Mouse (Mus musculus): ENCODE results near the gene Psmb7.

The Psmb7 gene

DNA sequence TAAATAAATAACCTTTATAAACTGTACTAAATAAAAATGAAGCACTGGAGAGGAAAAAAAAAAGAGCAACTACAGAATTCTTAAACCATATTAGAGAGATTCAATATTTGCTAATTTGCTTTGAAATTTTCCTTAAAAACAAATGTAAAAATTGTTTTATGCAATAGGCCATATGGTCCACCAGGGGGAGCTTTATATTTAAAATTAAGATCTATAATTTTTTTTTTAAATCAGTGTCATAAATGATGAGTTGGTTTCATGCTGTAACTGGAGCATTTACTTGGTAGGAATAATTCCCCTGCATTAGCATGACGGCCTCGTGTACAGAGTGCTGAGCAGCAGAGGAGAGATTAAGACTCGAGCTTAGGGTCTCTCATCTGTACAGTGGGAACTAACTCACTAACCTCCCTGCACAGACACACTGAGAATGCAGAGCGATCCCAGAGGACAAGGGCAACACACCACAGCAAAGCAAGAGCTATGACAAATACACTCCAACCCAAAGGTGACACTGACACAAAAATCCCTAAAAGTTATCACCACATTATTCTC, 6.1 kb downstream of the Psmb7 start:
- DNase-seq (ENCODE audit: low spot score), result no peak

GRCm38 (mm10) chr2:38630574-38630973, 13.3 kb downstream of the Psmb7 start:
- DNase-seq (ENCODE audit: low spot score), result no peak

DNA sequence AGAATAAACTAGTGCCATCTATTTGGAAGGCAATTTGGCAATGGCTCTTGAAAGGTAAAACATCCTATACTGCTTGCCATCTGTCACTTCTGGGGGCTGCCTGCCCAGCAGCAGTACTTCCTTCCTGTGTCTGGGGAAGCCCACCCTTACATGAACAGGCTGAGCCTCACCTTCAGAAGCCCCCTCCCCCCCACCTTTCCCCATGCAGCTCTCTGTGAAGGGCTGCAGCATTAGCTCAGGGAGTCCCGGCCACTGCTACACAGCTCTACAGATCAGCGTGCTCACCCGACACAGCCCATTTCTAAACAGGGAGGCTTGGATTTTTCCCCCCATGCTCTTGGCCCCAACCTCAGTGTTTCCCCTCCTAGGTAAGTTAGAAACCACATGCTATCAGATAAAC, 14.4 kb downstream of the Psmb7 start:
- no peak for DNase-seq (ENCODE audit: low spot score)

DNA sequence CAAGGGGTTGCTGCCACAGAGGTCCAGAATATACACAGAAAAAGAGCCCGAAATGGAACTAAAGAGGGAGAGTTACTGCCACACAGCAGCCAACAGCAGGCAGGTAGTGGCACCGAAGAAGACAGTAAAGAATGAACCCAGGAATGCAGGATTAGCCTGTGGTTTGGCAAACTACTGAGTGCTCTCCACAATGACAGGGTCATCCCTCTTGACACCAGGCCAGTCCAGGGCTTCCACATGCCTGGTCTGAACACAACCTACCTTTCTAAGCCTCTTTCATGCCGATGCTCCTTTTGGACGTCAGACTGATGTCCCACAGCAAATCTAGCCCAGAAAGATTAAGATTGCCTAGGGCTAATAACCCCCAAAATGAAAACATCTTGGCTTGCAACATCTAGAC, 15.1 kb downstream of the Psmb7 start:
- DNase-seq (ENCODE audit: low spot score), result no peak

GRCm38 (mm10) chr2:38623821-38624590, 19.9 kb downstream of the Psmb7 start:
- no peak for DNase-seq (ENCODE audit: low spot score)

DNA sequence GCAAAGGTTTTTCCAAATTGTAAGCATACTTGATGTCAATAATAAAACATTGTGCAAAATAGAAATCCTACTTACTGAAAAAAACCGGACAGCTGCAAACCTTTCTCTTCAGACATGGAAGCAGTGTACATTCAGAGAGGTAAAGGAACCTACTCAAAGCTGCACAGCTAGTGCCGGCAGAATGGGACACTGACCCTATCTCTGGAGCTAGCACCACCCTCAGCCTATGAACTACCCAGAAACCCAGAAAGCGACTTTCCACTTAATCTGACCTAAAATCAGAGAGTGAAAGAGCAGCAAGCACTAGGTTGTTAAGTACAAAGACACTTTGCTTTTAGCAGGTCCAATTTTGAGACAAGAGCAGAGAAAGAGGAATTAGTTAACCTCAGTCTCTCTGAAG, 20.5 kb downstream of the Psmb7 start:
- DNase-seq (ENCODE audit: low spot score), result no peak

GRCm38 (mm10) chr2:38621610-38622021, 22.3 kb downstream of the Psmb7 start:
- no peak for DNase-seq (ENCODE audit: low spot score)

DNA sequence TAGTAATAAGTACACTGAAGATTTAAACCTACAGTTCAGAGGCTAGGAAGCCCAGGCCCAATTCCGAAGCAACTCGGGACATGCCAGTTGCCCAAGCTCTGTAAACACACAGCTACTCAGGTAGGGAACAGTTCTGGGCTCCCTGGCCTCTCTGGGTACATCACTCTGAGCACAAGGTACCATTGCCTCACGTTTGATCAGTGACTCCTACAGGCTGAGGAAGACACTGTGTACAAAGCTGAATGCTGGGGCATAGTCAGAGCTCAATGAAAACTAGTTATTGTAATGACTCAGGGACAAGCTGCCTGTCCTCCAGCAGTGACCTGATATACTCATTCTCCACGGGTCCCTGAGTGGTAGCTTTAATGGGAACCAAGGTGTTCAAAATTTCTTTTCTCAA, 22.8 kb downstream of the Psmb7 start:
- DNase-seq (ENCODE audit: low spot score), result no peak

DNA sequence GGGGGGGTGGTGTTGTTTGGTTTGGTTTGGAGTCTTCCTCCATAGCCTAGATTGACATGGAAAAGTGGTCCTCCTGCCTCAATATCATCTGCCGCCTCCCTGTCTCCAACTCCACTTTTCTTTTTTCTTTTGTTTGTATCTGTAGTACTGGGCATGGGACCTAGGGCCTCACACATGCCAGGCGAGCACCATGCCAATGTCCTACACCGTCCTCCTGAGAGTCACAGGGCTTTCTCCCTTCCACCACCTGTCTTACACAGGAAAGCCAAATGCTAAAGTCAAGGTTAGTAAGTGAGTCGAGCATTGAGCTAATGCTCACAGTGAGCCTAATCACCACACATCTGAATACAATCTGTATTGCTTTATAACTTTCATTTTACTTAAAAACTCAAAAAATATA, 24.1 kb downstream of the Psmb7 start:
- no peak for DNase-seq (ENCODE audit: low spot score)

GRCm38 (mm10) chr2:38616956-38617872, 26.7 kb downstream of the Psmb7 start:
- DNase-seq (ENCODE audit: low spot score), result no peak

DNA sequence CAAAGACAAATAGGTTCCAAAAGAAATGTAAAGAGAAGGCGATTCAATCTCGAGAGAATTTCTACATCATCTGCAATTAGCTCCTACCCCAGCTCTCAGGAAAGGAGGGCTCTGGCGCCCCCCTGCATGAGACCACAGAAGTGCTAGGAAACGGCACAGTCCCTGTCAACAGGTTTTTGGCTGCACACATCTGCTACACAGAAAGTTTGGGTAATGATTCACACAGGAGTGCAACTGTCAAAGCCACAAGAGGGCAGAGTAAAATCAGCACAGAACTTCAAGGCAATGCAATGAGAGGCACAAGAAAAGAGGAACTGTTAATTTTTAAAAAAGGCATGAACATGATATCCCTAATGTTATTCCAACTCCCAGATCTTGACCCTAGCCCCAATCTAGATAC, 27.8 kb downstream of the Psmb7 start:
- no peak for DNase-seq (ENCODE audit: low spot score)

- no peak for DNase-seq (ENCODE audit: low spot score)
Observed at GRCm38 (mm10) chr2:38614437-38614836, 29.4 kb downstream of the Psmb7 start.

DNA sequence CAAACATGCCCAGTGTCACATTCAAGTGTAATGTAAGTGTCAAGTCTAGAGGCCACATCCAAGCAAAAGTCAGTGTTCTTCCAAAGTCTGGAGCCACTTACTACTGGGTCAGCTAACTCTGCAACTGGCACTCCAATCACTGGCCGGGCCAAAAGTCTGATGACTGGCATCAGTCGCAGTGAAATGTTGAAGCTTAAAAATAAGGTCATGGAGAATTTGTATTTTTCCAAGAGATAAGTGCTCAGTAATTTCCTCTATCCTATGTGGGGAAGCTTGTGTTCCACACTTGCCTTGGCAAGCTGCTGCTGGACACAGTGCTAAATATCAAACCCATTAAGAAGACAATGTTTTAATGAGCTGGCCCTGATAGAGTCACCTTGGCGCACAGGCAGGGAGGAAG, 30.3 kb downstream of the Psmb7 start:
- no peak for DNase-seq (ENCODE audit: low spot score)

DNA sequence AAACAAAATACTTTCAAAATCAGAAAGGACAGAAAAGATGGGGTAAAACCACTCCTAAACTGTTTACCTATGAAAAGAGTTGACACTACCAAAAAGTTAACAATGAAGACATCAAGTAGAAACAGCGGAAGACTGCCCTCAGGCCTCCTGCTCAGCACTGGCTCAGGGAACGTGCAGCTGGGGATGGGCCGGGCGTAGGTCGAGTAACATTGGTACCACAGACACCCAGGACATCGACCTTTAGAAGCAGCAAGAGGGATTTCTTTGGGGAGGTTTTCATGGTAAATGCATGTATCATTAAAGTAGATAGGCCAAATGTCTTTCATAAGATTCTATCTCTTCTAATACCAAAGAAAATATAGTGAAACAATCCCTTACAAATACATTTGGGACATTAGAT, 31.3 kb downstream of the Psmb7 start:
- DNase-seq (ENCODE audit: low spot score), result no peak

DNA sequence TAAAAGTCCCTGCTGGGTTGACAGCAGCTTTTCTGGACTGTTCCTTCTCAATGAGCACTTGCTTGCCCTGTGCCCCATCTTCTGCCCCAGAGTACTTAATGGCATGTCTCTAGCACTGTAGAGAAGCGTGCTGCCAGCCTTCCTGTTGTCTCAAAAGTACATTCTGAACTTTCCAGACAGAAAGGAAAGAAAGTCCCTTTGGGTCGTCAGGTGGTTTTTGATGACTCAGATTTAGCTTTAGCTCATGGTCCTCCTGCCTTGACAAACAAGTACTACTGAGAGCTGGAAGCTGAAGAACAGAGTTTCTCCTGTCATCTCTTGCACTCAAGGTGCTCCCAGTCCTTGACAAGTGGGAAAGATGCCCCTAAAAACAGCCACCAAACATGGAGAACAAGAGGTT, 33.7 kb downstream of the Psmb7 start:
- no peak for DNase-seq (ENCODE audit: low spot score)

DNA sequence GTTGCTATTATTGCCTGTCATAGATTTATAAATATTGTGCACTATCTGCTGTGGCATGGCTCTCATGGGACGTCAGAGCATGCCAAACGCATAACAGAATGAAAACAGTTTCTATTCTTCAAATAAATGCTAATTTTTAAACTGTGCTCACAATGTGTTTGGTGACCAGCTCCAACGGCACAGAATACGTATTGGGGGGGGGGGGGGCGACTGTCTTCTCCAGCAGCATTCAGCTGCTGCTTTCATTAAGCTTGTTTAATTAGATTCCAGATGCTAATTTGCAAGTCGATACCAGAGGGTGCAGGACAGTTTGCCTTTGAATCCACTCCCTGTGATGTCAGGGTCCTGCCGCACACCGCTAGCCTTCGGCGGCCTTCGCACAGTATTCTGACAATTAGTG, 34.6 kb downstream of the Psmb7 start:
- no peak for DNase-seq (ENCODE audit: low spot score)

DNA sequence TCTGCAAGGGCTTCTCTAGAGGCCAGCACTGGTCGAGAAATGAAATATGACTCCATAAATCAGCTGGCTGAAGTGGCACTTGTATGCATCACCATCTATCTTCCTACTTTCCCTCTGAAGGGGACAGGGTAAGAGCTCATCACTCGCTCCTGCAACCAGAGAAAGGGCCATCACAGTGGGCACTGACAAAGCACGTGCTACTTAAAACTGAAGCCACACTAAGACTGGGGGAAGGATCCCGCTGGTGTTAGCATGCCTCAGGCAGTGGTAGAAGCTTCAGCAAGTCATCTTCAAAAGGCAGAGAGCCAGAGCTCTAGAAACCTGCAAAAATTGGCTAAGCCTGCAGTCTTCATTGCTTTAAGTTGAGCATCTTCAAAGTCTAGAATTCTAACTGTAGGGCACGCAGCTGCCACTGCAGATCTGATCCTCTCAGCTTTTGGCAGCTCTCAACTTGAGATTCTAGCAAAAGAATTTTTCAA, 35.0 kb downstream of the Psmb7 start:
- DNase-seq (ENCODE audit: low spot score), result no peak

DNA sequence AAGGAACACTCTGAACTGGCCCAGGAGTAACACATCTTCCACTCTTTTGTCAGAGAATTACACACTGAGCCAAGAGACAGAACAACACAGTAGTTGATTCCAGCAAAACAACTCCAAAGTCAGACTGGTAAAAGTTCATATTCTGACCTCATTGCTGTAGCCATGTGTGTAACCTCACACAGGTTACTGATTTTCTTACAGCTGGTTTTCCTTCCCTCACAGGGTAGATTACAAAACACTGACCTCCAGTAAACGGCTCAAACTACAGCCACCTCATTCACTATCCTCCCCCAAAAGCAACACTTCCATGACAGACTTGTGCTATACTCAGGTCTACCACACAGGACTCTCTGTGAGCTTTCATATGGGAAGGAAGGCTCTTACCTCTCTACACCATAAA, 36.2 kb downstream of the Psmb7 start:
- DNase-seq (ENCODE audit: low spot score), result no peak

- no peak for DNase-seq (ENCODE audit: low spot score)
Observed at GRCm38 (mm10) chr2:38600842-38601241, 43.0 kb downstream of the Psmb7 start.

- DNase-seq (ENCODE audit: low spot score), result no peak
Observed at GRCm38 (mm10) chr2:38598395-38598794, 45.5 kb downstream of the Psmb7 start.

DNA sequence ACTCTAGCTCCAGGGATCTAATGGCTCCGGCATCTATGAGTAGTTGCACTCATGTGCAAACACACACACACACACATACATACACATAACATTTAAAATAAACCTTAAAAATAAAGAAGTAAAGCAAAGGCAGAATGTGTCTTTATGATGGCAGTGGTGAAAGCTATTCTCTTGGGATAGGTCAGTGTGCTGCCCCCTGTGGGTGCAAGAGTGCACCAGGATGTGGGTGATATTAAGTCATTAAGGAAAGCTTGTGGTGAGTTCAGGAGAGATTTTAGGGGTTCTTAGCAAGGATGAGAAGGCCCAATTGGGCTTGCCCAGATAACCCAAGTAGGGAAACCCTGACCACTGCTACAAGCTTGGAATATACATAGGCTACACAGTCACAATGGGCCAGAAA, 46.0 kb downstream of the Psmb7 start:
- DNase-seq (ENCODE audit: low spot score), result no peak

DNA sequence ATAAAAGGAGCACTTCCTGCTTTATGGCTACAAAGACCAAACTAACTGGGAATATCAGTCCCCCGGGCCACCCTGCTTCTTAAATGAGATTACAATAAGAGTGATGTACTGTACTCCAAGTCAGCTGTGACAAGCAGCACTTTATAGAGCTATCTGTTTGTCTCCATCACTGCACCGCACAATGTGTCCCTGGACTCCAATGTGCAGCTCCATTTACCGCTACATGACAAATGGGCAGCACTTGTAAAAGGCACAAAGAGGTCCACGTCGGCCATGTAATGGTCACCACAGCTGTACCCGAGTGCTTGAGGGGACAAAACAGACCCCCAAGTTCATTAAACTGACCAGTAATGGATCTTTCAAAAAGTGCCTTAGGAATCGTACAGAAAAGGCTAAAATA, 49.0 kb downstream of the Psmb7 start:
- no peak for DNase-seq (ENCODE audit: low spot score)
